Mouse (Mus musculus) 3134 (cell line): ENCODE measurements at regions not wholly inside any gene's neighbourhood (a gene's known extent, or its start where the extent isn't known, plus 50 kb on each side); places are given as distances from the start of the nearest gene placed in this dataset.

Source experiments
- DNase-seq: peaks from one replicate; pipeline ENCODE4 v3.0.0-alpha.2; 2011; ENCODE audit warnings: low spot score; ENCODE audit not compliant: insufficient read length; ENCODE audit errors: extremely low read depth

DNA sequence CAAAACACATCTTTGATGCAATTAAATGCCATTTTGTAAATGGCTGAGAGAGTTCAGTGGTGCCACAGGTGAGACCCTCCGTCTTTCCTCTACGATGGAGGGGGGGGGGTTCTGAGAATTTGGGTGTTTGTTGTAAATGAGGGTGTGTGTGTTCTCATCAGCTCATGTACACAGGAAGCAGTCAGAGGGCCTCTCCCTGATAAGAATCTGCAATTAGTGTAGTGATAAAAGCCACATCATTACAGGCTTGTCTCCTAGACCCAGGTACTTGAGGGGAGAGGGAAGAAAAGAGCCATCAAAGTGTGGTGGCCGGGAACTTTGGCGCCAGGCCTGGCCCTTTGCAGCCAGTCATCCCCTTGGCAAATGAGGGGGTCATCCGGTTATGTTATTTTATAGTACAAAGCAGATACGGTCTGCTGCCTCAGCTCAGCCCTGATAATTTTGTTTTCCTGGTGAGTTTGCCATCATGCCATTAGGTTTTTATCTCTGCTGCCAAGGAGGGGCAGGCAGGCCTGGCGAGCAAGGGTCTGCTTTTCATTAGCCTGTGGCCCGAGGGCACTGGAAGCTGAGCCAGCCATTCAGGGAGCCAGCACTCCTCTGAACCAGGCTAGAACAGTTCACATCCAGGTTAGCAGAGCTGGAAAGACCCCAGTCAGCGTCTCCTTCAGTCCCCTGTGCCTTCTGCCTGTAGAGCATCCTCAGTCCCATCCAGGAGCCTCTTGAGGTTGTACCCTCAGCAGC is 59.7 kb downstream of the H2al1j start:
- DNase-seq = no peak

DNA sequence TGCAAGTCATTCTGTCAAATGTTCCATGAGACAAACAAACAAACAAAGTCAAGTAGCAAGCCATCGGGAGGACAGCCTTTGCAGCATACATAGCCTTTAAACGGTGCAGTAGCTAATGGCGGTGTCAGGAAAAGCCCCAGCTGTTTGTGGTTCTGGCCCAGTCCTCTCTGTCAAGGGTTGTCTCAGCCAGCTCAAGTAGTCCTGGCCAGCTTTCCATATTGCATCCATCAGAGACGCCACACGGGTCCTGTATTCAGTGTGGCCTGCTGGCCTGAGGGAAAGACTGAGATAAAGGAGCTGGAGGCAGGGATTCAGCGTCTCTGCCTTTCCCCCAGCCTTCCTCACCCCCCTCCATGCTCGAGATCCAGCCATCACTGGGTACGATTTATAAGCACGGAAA is 61.2 kb downstream of the H2al1j start:
- no peak for DNase-seq

DNA sequence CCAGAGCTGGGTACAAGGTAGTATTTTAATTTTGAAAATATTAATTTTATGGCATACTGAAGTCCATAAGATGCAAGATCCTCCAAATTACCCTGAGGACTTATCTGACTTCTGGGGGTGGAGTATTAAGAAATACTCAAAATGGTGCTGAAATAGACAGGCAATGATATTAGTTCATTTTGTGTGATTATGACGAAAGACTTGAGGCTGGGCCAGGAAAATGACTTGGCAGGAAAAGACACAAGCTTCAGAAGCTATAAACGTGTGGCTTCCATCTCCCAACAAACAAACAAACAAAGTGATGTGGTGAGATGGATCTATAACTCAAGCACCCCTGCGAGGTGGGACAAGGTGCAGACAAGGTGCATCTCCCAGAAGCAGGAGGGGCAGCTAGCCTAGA is 72.8 kb downstream of the H2al1j start:
- no peak for DNase-seq

DNA sequence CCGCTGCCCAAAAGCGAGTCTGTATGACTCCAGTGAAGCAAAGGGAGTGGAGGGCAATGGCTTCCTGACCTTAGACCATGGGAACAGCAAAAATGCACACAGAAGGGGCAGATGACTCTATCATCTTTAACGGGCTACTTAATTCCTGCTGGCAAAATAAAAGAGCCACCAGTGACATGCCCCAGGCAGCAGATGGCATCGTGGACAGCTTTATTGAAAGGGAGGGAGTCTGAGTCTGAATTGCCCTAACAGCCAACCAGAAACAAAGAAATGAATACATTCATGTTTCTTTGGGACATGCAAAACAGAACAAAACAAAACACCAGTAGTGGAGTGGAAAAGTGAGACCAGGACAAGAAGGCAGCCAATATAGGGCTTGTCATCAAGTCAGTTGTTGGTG is 76.7 kb downstream of the H2al1j start:
- DNase-seq = no peak

DNA sequence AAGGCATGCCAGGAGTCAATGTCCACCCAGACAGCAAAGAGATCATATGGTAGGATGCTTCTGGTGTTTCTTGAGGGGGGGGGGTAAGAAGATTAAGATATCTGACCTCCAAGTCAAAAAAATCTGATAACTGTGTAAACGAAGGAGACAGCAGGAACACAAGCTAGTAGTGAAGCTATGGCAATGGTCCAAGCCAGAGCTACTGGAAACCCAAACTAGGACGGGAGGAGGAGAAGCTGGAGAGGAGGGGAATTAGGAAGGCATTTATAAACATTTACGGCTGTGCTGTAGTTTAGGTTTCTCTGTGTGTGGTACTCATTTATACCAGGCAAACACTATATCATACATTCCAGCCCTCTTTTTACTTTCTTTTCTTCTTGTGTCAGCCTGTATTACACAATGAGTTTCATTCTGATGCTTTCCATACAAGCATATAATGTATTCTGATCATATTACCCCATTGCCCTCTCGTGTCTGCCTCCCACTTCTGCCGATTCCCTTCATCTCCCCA is 84.7 kb downstream of the H2al1j start:
- DNase-seq = no peak

DNA sequence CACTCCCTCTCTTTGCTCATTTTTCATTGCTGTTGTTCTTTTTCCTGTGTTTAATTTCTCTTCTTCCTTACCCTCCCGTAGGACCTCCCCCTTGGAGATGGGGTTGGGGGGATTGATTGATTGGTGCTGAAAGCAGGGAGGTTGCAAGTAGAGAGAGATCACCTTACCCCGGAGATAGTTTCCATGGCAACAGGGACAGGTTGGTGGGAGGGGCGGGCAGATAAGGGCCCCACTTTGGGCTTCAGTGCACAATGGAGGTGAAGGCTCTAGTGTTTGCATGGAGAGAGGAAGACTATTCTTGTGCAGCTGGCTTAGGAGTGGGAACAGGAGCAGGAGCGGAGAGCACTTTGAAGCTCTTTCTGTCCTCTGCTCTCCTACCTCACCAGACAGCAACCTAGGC is 88.0 kb downstream of the H2al1j start:
- DNase-seq = no peak

DNA sequence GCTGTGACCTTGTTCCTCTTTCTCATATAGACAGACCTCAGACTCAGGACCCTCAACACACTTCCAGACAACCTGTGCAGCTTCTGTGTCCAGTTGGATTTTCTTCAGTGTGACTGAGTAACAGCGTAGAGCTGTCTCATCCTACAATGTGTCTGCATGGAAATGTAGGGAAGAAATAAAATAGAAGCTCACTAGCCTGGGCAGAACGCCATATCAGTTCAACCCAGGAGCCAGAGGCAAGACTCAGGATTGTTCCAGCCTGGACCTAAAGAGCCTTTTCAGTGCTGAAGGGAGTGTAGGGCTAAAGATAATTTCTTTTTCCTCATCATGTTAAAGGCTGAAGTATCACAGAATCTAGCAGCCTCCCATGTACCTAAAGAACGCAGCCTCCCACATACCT is 88.9 kb downstream of the H2al1j start:
- DNase-seq = no peak

DNA sequence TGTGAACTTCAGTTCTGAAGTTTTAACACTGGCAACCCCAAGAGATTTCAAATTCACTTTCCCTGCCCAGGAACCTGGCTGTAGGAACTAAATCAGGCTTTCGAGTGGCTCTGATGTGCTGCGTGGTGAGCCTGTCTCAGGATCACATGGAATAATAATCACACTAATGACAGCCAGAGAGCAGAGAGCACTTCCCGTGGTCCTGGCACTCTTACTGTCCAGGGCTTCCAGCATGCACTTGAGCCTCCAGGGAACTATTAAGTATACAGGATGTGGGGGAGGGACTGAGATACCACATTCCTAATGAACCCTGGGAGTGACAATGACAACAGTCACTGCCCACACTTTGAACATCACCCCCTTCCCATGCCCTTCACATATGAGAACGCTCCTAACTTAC is 90.2 kb downstream of the H2al1j start:
- no peak for DNase-seq

DNA sequence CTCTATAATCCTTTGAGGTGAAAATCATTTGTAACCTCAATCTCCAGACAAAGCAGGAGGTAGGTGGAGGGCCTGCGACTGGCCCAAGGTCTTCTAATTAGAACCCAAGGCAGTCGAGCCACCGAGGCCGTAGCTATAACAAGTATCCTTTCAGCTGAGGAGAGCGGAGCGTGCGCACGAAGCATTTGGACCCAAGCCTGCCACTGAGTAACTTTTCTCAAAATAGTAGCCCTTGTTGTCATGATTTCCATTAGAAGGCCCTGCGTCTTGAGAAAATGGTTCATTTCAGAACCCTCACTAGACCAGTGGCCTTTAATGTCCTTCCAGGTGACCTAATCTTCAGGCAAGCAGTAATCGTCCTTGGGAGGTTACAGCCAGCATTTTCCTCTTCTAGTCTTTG is 90.6 kb downstream of the H2al1j start:
- DNase-seq = no peak

DNA sequence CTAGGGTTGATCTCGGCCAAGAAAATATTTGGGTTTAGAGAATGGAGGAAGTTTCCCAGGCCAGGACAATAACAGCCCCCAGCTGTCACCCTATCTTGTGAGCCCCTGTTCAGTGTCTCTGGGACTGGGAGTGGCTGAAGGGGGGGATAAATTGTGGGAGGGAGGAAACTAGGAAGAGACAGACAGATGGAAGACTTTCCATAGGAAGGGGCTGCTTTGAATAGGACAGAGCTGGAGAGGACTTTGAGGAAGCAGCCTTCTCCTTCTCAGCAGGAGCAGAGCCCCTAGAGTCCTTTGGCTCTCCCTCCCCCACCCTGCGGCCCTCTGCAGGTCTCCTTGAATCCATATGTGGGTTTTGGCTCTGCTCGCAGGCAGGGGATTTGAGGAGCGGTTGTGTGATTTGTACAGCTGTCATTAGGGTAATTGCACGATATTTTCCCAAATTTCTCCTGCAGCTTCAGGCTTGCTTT is 91.6 kb downstream of the H2al1j start:
- DNase-seq = no peak

DNA sequence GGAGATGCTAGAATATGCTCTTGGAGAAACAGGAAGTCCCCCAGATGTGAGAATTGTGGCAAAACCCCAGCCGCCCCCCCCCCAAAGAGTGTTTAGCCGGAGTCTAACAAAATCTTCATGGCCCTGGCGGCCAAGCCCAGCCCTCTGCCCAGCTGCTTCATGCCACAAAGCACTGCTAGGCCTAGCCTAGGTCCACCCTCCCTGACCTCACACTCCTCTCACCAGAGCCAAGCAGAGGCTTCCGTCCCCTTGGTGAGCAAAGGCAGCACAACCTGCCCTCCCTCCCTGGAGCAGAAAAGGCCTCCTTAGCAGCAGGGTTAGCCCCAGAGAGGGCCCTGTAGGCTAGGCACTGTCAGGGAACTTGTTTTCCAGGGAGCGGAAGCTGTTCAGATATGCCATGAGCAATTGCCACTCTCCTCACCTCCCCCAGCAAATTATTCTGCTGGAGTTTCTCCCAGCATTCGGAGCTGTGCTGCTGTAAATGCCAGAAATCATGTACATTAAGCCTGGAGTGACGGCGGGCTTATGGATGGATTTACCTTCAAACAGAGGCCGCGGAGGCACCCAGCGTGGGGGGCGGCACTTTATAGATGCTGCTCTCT is 104.9 kb downstream of the H2al1j start:
- DNase-seq = no peak

DNA sequence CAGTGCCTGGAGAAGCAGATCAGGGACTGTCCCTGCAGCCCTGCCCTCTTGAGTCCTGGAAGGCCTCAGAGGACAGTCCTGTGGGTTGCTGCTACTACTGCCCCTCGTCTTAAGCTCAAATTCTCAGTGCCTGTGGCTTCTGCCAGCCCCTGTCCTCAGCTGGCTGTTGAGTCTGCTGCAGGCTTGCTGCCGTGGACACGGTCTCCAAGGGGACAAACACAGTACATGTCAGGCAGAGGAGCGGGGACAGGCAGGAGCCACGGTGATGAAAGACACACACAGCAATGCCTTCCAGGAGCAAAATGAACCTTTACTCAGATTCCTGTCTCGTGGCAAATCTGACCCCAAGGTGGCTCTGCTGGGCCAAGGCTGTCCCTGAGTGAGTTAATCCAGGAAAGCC is 107.7 kb downstream of the H2al1j start:
- DNase-seq = no peak

DNA sequence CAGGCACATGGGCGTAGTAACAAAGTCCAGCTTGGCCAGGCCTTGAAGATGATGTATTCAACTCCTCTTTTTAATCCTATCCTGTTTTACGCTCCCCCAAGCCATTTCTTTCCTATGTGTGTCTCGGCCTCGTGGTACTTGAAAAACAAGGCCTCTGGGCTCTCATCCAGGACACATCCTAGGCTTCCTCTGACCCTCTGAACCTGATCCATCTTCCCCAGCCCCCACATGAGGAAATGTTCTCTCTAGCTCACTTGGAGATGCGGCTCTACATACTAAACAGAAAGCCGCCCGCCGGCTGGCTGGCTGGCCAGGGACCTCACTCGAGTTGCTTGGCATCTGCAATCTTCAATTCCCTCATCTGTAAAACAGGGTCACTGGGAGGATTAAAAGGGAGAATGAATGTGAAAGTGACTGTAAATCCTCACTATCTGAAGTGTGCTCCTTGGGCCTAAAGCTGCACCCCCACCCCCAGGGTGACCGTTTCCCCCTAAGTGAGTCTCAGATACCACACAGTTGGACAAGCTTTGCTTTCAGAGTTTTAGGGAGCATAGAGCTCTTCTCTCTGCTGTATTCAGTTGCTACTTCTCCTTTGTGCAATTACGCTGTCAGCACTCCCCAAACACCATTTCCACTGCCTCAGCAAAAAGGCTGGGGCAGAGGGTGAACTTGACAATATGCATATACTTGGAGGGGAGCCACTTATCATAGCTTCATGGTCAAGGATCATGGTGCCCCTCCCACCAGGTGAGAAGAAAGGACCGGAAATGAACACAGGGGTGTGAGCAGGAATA is 109.7 kb downstream of the H2al1j start:
- no peak for DNase-seq

DNA sequence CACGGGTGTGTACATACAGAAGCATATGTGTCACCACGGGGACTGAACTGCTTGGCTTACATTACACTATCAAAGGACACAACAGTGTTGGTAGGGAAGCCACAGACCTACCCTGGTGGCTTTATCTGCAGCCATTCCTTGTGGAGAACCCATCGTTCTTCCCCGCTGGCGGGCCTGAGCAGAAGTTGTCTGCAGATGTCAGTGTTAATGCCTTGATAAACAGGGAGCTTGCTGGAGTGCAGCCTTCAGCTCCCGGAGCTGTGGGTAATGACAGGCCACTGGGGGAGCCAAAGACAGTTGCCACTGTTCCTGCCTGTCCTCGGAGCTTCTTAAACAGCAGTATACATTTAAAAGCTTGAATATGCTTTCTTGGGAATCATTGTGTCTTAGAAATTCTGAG is 115.9 kb downstream of the H2al1j start:
- DNase-seq = no peak

DNA sequence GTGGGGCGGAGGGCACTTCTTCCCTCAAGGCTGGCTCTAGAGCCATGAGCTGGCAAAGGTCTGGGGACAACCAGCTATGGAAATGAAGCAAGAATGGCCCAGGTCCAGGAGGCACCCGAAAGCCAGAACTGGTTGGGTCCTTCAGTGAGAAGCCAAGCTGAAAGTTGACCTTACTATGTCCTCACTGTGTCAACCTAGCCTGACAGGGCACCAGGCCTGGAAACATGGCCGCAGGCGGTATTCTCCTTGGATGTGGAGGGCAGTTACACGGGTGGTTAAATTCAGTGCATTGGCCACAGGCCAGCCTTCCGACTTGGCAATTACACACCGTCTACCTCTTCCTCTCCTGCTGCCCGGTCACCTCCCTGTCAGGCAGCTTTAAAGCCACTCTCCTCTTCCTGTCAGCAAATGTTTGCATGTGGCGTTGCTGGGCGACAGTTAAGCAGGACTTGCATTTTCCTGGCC is 116.7 kb downstream of the H2al1j start:
- peak; percentile 1 for DNase-seq

DNA sequence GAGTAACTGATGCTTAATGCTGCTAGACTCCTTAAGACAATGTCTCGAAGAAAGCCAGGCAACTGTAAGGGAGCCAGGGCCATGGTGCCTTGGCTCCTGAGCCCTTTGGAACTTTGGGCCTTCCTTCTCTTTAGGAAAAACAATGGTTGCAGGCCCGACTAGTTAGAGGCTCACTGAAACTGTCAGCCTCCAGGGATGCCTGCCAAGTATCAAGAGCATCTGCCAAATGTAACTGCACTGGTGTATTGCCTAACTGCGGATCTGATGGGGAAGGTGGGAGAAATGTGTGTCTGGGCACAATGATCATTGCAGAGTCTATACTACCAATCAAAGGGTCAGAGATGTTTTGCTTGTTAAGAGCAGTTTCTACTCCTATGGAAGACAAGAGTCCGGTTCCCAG is 121.1 kb downstream of the H2al1j start:
- DNase-seq = no peak

DNA sequence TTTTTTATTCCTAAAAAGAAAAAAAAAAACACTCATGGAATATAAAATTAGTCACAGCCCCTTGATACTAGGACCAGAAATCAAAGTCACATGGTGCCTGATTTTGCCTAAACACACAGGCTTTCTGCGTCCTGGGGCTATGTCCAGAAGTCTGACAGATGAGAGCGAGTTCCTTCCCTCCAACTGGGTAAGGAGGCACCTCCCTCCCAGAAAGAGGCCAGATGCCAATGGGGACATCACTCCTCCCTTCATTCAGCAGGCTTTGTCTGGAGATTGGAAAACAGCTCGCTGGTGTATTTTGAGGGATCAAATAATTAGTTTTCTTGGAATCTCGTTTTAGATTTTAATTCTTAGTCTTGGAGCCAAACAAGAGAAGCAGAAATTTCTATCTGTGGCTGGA is 130.9 kb downstream of the H2al1j start:
- no peak for DNase-seq

DNA sequence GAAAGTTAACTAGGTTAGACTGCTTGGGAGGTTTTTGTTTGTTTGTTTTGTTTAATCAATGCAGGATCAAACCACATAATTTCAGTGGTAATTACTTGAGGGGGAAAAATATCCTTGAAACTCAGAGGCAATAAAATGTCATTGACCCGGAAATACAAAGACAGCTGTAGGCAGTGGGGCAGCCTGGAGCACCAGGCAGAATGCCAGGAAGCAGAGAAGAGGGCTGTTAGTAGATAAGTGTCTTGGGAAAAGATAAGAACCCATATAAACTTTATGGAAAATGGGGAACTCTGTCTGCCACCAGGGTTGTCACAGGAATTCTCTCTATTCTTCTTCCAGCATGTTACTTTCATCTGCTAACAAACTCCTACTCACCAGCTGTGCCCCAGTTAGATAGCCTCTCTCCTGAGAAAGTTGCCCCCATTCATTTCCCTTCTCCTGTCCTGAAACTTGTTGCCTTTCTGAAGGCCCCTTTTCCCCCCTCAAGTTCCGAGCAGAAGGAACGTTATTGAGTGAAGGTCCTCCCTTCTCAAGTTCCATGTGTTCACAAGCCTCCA is 136.4 kb downstream of the H2al1j start:
- no peak for DNase-seq

DNA sequence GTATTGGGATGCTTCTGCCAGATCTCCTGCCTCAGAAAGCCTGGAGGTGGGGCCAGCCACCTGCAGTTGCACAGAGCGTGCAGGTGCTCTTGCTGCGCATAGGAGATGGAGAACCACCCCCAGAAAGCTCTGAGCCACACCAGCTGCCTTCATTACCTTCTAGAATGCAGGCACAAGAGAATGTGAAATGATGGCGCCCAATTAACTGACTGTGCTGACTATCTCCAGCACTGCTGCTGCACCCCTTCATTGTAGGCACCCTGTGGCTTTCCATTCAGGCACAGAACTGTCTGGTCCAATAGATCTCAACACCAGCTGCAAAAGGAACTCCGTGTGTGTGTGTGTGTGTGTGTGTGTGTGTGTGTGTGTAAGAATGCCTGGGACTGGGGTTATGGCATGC is 138.6 kb downstream of the H2al1j start:
- DNase-seq = no peak

DNA sequence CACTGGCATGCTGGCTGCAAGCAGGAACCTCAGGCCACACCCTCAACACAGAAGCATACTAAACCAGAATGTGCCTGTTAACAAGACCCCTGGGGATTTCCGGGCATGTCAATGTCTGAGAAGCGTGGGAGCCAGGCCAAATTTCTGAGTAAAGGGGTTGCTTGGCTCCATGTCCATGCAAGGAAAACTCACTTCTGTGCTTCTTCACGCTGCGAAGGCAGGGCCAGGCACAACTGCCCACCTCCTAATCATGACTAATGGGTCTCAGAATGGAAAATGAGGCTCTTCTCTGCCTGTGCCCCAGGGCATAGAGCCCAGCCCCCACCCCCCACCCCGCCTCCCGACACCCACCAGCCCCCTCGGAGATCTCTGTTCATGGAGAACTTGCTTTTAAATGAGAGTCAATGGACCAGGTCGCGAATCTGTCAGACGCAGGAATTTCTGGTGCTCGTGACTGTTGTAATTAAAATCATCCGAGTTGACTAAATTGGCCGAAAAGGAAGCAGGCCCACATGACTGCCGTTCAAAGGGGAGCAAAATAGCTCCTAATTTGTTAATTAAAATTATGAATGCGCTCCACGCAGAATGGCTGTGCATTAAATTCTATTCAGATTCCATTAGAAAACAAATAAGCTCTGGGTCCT is 152.2 kb downstream of the H2al1j start:
- DNase-seq = no peak

DNA sequence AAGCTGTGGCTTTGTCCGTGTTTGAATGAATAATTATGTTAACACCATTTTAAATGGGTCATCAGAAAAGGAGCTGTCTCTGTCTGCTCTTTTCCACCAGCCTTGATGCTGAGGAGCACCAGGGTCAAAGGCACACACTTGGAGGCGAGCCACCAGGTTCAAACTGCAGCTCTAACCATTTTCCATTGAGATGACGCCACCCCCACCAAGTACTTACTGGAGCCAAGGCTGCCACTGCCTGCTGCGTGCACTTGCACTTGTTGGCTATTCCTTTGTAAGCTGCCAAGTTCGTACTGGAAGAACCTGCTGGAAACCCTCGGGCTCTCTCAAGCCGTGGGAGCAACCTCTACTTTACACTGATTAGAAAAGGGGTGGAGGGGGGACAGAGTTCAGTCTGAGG is 154.5 kb downstream of the H2al1j start:
- DNase-seq = no peak
